Mouse (Mus musculus) lung, embryonic 15.5 days (tissue): Measurements from ENCODE around the gene Dusp6. TPM values are rescaled to one million over a fixed set of nuclear protein-coding genes. Genes with fewer than 3 reads are reported as not detected.

Experiments used
- ATAC-seq: fragments of 200-750 bp; cut with Nextera tagmentation; 2 replicates; pipeline ENCODE4 v1.8.0; 2017; ENCODE audit warnings: moderate number of reproducible peaks, borderline replicate concordance; ENCODE audit not compliant: low FRiP score, low TSS enrichment; ENCODE audit errors: extremely low read depth
- H3K27ac ChIP-seq: fragments of 300-500 bp; sonication (generic); 2 replicates; pipeline ENCODE4 v1.5.1; 2015; ENCODE audit warnings: moderate library complexity, mild to moderate bottlenecking, inconsistent platforms
- H3K27me3 ChIP-seq: fragments of 300-500 bp; sonication (generic); 2 replicates; pipeline ENCODE4 v1.6.1; 2015; ENCODE audit warnings: inconsistent platforms
- H3K36me3 ChIP-seq: fragments of 300-500 bp; sonication (generic); 2 replicates; pipeline ENCODE4 v1.6.1; 2015; ENCODE audit warnings: inconsistent platforms
- H3K4me1 ChIP-seq: fragments of 300-500 bp; sonication (generic); 2 replicates; pipeline ENCODE4 v1.6.1; 2015; ENCODE audit warnings: inconsistent platforms
- H3K4me2 ChIP-seq: fragments of 300-500 bp; sonication (generic); 2 replicates; pipeline ENCODE4 v1.6.1; 2015; ENCODE audit warnings: inconsistent platforms, mild to moderate bottlenecking, moderate library complexity
- H3K4me3 ChIP-seq: fragments of 300-500 bp; sonication (generic); 2 replicates; pipeline ENCODE4 v1.5.1; 2015; ENCODE audit warnings: mild to moderate bottlenecking, inconsistent platforms
- H3K9ac ChIP-seq: fragments of 300-500 bp; sonication (generic); 2 replicates; pipeline ENCODE4 v1.6.1; 2015; ENCODE audit warnings: inconsistent platforms
- H3K9me3 ChIP-seq: fragments of 300-500 bp; sonication (generic); 2 replicates; pipeline ENCODE4 v1.6.1; 2016; ENCODE audit warnings: inconsistent platforms
- WGBS: fragments of 180-500 bp; shearing (Covaris S2); methylation state at CpG from one replicate; pipeline ENCODE4 v1.1.7; 2015; 5-methylcytosine and 5-hydroxymethylcytosine counted together
- polyA plus RNA-seq: library from polyadenylated mRNA; unstranded; fragments of >200 nt; fragmentation: Nextera tagmentation; extraction: Ambion mirVana; gene quantifications from 2 replicates; pipeline ENCODE4 v1.2.1, GENCODE M21; 2015

Gene Dusp6
- polyA plus RNA-seq, 1 experiment from 2014 or later, result 73.6 TPM

- Histone ChIP-seq H3K4me2 (no peak overlapping the region), H3K27ac (no peak overlapping the region), H3K9ac (no peak overlapping the region)
Measured at GRCm38 (mm10) chr10:99255830-99256570, 7.0 kb upstream of the Dusp6 start.

GRCm38 (mm10) chr10:99257531-99257930 lies 5.5 kb upstream of the Dusp6 start:
- no peaks in the 10 kb centered on the region for H3K27me3 ChIP-seq
- no peak overlapping the region for H3K9ac ChIP-seq
- peaks cover 7% of the 10 kb centered on the region; the same call in 1 of the 2 replicates for H3K4me1 ChIP-seq
- no peaks in the 10 kb centered on the region for H3K36me3 ChIP-seq
- 72% methylated on average over 5 of the region's 5 CpGs for WGBS
- no peak for ATAC-seq
- no peaks in the 10 kb centered on the region for H3K9me3 ChIP-seq
- H3K4me3 ChIP-seq, result no peak overlapping the region
- H3K4me2 ChIP-seq, result no peak overlapping the region
- H3K27ac ChIP-seq, result no peak overlapping the region

More at GRCm38 (mm10) chr10:99255830-99256570, 7.0 kb upstream of the Dusp6 start:
- H3K4me3 ChIP-seq, result no peak overlapping the region
- 61% methylated on average over 10 of the region's 10 CpGs for WGBS
- H3K4me1 ChIP-seq, result peaks cover 7% of the 10 kb centered on the region; the same call in 1 of the 2 replicates
- no peak for ATAC-seq
- H3K27me3 ChIP-seq, result no peaks in the 10 kb centered on the region
- no peaks in the 10 kb centered on the region for H3K9me3 ChIP-seq
- no peaks in the 10 kb centered on the region for H3K36me3 ChIP-seq

GRCm38 (mm10) chr10:99259840-99260239 lies 3.2 kb upstream of the Dusp6 start:
- Histone ChIP-seq H3K36me3 (no peaks in the 10 kb centered on the region), H3K27ac (no peak overlapping the region), H3K4me2 (no peak overlapping the region), H3K4me3 (no peak overlapping the region), H3K9me3 (no peaks in the 10 kb centered on the region), H3K4me1 (peaks cover 7% of the 10 kb centered on the region; the same call in 1 of the 2 replicates), H3K27me3 (no peaks in the 10 kb centered on the region), H3K9ac (no peak overlapping the region)
- 81% methylated on average over 8 of the region's 8 CpGs for WGBS
- ATAC-seq, result no peak

- ATAC-seq, result no peak
- Histone ChIP-seq H3K27ac (peak overlapping the region; percentile 97), H3K9ac (peak overlapping the region; percentile 80)
Measured at GRCm38 (mm10) chr10:99261151-99261635, 1.8 kb upstream of the Dusp6 start.

GRCm38 (mm10) chr10:99261636-99262318 lies 1.3 kb upstream of the Dusp6 start:
- under 1% methylated on average over 62 of the region's 62 CpGs for WGBS
- Histone ChIP-seq H3K27ac (peak overlapping the region; percentile 97), H3K27me3 (no peaks in the 10 kb centered on the region), H3K9me3 (no peaks in the 10 kb centered on the region), H3K4me2 (peak overlapping the region; percentile 81), H3K9ac (peak overlapping the region; percentile 80), H3K36me3 (no peaks in the 10 kb centered on the region; the same call in 1 of the 2 replicates), H3K4me3 (peak overlapping the region; percentile 83), H3K4me1 (peaks cover 15% of the 10 kb centered on the region)
- peak; percentile 73 for ATAC-seq

More at GRCm38 (mm10) chr10:99261151-99261635, 1.8 kb upstream of the Dusp6 start:
- WGBS, result under 1% methylated on average over 30 of the region's 30 CpGs
- Histone ChIP-seq H3K4me1 (peaks cover 13% of the 10 kb centered on the region), H3K4me3 (peak overlapping the region; percentile 83), H3K27me3 (no peaks in the 10 kb centered on the region), H3K9me3 (no peaks in the 10 kb centered on the region), H3K36me3 (no peaks in the 10 kb centered on the region; the same call in 1 of the 2 replicates), H3K4me2 (peak overlapping the region; percentile 81)

- WGBS, result under 1% methylated on average over 20 of the region's 20 CpGs
- peak; percentile 28; the same call in 1 of the 2 replicates for ATAC-seq
Measured at GRCm38 (mm10) chr10:99262319-99262866, 638 bp upstream of the Dusp6 start.

DNA sequence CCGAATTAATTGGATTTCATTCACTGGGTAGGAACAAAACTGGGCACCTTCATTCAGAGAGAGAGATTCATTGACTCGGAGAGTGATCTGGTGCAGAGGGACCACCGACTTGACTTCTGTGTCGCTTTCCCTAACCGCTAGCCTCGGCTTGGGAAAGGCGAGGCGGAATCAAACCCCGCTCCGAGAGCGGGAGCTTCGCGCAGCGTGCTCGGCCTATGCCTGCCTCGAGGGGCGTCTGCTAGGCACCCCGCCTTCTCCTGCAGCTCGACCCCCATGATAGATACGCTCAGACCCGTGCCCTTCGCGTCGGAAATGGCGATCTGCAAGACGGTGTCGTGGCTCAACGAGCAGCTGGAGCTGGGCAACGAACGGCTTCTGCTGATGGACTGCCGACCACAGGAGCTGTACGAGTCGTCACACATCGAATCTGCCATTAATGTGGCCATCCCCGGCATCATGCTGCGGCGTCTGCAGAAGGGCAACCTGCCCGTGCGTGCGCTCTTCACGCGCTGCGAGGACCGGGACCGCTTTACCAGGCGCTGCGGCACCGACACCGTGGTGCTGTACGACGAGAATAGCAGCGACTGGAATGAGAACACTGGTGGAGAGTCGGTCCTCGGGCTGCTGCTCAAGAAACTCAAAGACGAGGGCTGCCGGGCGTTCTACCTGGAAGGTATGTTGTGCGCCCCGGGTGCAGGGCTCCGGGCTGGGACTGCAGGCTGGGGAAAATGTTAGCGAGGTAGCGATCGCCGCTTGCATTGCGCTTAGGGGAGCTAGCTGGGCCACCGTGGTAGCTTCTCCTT lies 589 bp downstream of the Dusp6 start:
- Histone ChIP-seq H3K4me3 (peak overlapping the region; percentile 83), H3K27ac (peak overlapping the region; percentile 97), H3K36me3 (no peaks in the 10 kb centered on the region; the same call in 1 of the 2 replicates), H3K4me2 (peak overlapping the region; percentile 81), H3K27me3 (no peaks in the 10 kb centered on the region), H3K9me3 (no peaks in the 10 kb centered on the region), H3K9ac (peak overlapping the region; percentile 94), H3K4me1 (peaks cover 32% of the 10 kb centered on the region)
- peak; percentile 6; the same call in 1 of the 2 replicates for ATAC-seq
- under 1% methylated on average over 66 of the region's 66 CpGs for WGBS

More at GRCm38 (mm10) chr10:99262319-99262866, 638 bp upstream of the Dusp6 start:
- Histone ChIP-seq H3K4me2 (peak overlapping the region; percentile 81), H3K27me3 (no peaks in the 10 kb centered on the region), H3K27ac (peak overlapping the region; percentile 97), H3K9ac (peak overlapping the region; percentile 80), H3K4me1 (peaks cover 20% of the 10 kb centered on the region), H3K9me3 (no peaks in the 10 kb centered on the region), H3K36me3 (no peaks in the 10 kb centered on the region; the same call in 1 of the 2 replicates), H3K4me3 (peak overlapping the region; percentile 83)

GRCm38 (mm10) chr10:99264301-99265010 lies 1.4 kb downstream of the Dusp6 start:
- ATAC-seq, result no peak
- under 1% methylated on average over 26 of the region's 26 CpGs for WGBS
- H3K9ac ChIP-seq, result peak overlapping the region; percentile 94
- peak overlapping the region; percentile 83 for H3K4me3 ChIP-seq
- H3K9me3 ChIP-seq, result no peaks in the 10 kb centered on the region
- H3K4me1 ChIP-seq, result peaks cover 41% of the 10 kb centered on the region
- peak overlapping the region; percentile 97 for H3K27ac ChIP-seq
- H3K27me3 ChIP-seq, result no peaks in the 10 kb centered on the region
- H3K4me2 ChIP-seq, result peak overlapping the region; percentile 81
- no peaks in the 10 kb centered on the region; the same call in 1 of the 2 replicates for H3K36me3 ChIP-seq

DNA sequence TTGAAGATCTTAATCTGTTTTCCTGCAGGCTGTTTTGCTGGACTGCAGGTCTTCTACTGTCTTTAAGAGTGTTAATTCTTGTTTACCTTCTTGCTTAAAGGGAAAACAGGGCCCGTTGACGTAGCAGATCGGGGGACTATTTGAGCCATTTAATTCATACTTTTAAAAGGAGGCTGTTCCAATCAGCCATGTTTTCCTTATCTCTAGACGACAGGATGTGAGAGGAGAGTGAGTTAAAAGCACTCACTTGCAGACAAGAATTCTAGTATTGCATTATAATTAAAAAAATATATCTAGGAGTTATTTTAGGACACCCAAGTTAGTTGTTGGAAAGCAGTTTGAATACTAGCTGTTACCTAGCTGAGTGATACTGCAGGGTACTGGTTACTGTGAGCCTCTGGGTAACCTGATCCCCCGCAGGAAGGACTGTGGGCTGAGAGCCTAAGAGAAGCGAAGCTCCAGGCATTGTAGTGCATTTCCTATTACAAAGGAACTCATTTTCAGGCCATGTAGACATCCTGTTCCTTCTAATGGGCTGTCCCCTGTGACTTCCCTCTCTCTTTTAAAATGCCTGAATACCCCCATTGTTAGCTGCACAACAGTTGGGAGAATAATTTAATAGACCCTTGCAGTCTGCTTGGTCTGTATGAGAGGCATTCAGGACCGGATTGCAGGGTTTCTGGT lies 2.1 kb downstream of the Dusp6 start:
- Histone ChIP-seq H3K9ac (peak overlapping the region; percentile 94), H3K4me2 (peak overlapping the region; percentile 81), H3K9me3 (no peaks in the 10 kb centered on the region), H3K4me1 (peaks cover 48% of the 10 kb centered on the region), H3K27ac (peak overlapping the region; percentile 97), H3K27me3 (no peaks in the 10 kb centered on the region), H3K4me3 (peak overlapping the region; percentile 83), H3K36me3 (no peaks in the 10 kb centered on the region; the same call in 1 of the 2 replicates)
- WGBS, result 3% methylated on average over 7 of the region's 7 CpGs
- ATAC-seq, result no peak

- Histone ChIP-seq H3K9me3 (no peaks in the 10 kb centered on the region), H3K4me2 (peak overlapping the region; percentile 81), H3K4me1 (peaks cover 50% of the 10 kb centered on the region), H3K27ac (peak overlapping the region; percentile 97), H3K9ac (peak overlapping the region; percentile 94), H3K4me3 (peak overlapping the region; percentile 83), H3K27me3 (no peaks in the 10 kb centered on the region), H3K36me3 (no peaks in the 10 kb centered on the region; the same call in 1 of the 2 replicates)
- 27% methylated on average over 14 of the region's 14 CpGs for WGBS
- no peak for ATAC-seq
Measured at GRCm38 (mm10) chr10:99266025-99266424, 3.0 kb downstream of the Dusp6 start.
